Mouse (Mus musculus) left cerebral cortex, postnatal 10 days (tissue): ENCODE results near the gene Sowahd. TPM values are rescaled to one million over a fixed set of nuclear protein-coding genes. Genes with fewer than 3 reads are reported as not detected.

Experiments used
- DNase-seq, 2 experiments: peaks; one replicate each; pipeline ENCODE4 v3.0.0; 2021 to 2022; ENCODE audit warnings: low spot score in 2 of 2, mixed read lengths in 1 of 2; ENCODE audit errors: extremely low spot score in 1 of 2
- intact Hi-C: fragments of 180-260 bp; cut with DNase I; formaldehyde crosslinking; loops from one replicate; pipeline ENCODE4 v1.15.1; 2025
- total RNA-seq, 2 experiments: library from RNA; stranded (reverse); gene quantifications; 2 replicates each; pipeline ENCODE4 v1.2.3; 2021

Sowahd gene
- total RNA-seq, 2 experiments from 2014 or later: not detected

GRCm38 (mm10) chrX:37084927-37085660 is 36.4 kb downstream of the Sowahd start, which contains the start of gene Rpl39:
Gene Rpl39 (minus strand): TSS chrX:37085402.
- intact Hi-C loops: no loop called here
- peak; percentile 76 to 92 for DNase-seq

- intact Hi-C loops: no loop called here
- no peak for DNase-seq
Measured at GRCm38 (mm10) chrX:37085665-37086064, 37.0 kb downstream of the Sowahd start.

- intact Hi-C loops: no loop called here
- no peak for DNase-seq
Measured at GRCm38 (mm10) chrX:37088778-37089177, 40.1 kb downstream of the Sowahd start.

- intact Hi-C loops: loop anchor here (10.0 kb wide), 1 partner anchor 53 kb away; no protein-coding TSS in a partner anchor
- DNase-seq: no peak
Measured at GRCm38 (mm10) chrX:37091457-37091856, 42.8 kb downstream of the Sowahd start.

GRCm38 (mm10) chrX:37095106-37095768 is 46.6 kb downstream of the Sowahd start:
- intact Hi-C loops: loop anchor here (10.0 kb wide), 1 partner anchor 50 kb away; no protein-coding TSS in a partner anchor
- DNase-seq: no peak

GRCm38 (mm10) chrX:37098681-37099080 is 50.0 kb downstream of the Sowahd start:
- intact Hi-C loops: loop anchor here (10.0 kb wide), 1 partner anchor 46 kb away; no protein-coding TSS in a partner anchor
- DNase-seq: no peak

Other genes starting within 250 kb of the Sowahd start
- gene Ube2a, start 174.9 kb upstream of the Sowahd start, total RNA-seq: 10 to 100 TPM; 61.7 to 63.9 TPM
- 10 to 100 TPM; 30.2 to 32.3 TPM for gene C330007P06Rik, start 174.7 kb upstream of the Sowahd start, total RNA-seq
- gene Nkrf, start 145.9 kb upstream of the Sowahd start, total RNA-seq: 10 to 100 TPM; 30.8 to 31.0 TPM
- gene Sept6, start 57.1 kb upstream of the Sowahd start, total RNA-seq: 10 to 100 TPM; 90.7 to 91.8 TPM
- gene Rpl39, start 36.6 kb downstream of the Sowahd start, total RNA-seq: 100 to 1,000 TPM; 416 to 428 TPM
- gene Upf3b, start 61.5 kb downstream of the Sowahd start, total RNA-seq: 10 to 100 TPM; 17.0 to 18.4 TPM
- 10 to 100 TPM; 15.7 to 21.9 TPM for gene Nkap, start 78.0 kb downstream of the Sowahd start, total RNA-seq
- gene Akap14, start 120.0 kb downstream of the Sowahd start, total RNA-seq: not detected
- gene Ndufa1, start 142.3 kb downstream of the Sowahd start, total RNA-seq: 100 to 1,000 TPM; 225 to 235 TPM
- 1 to 10 TPM; 8.2 to 8.4 TPM for gene Rnf113a1, start 142.4 kb downstream of the Sowahd start, total RNA-seq
- not detected for gene Gm9, start 162.2 kb downstream of the Sowahd start, total RNA-seq
- gene Rhox1, start 173.4 kb downstream of the Sowahd start, total RNA-seq: not detected
- gene Rhox2a, start 196.1 kb downstream of the Sowahd start, total RNA-seq: not detected
- not detected for gene Rhox3a, start 201.1 kb downstream of the Sowahd start, total RNA-seq
- gene Rhox4a, start 216.5 kb downstream of the Sowahd start, total RNA-seq: not detected